Comparison of ENCODE assay signal across 30 mouse cellular contexts in the genomic region with DNA sequence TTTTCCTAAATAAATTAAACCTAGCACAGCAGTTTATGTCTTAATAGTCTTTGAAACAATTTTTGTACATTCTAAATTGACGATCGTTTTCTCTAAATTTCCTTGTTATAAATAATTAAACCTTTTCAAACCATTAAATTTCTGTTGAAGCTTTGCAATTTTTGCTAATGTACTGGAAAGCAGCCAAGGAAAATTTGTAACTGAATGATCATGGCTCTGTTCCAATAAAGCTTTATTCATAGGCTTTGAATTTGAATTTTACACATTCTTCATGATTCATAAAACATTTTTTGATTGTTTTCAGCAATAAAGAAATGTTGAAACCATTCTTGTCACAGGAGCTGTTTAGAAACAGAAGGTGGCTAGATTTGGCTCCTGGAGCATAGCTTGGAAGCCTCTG. TPM values are rescaled to one million over a fixed set of nuclear protein-coding genes. Genes with fewer than 3 reads are reported as not detected.
"Had no signal": no experiment of that assay in that cellular context is flagged by ENCODE, and none has a peak within 500 bp of the region (broad histone marks: within the 10 kb centered on the region; RNA-seq: fewer than 3 reads in every experiment).

No protein-coding gene starts in this region.

- H3K27ac ChIP-seq: left cerebral cortex, adult 2 months; liver, embryonic 13.5 days; midbrain, embryonic 10.5 days; midbrain, embryonic 13.5 days; stomach, postnatal 0 days had no signal

- H3K4me3 ChIP-seq: left cerebral cortex, adult 2 months; liver, embryonic 13.5 days; megakaryocyte, embryonic 14.5 days; midbrain, embryonic 10.5 days; midbrain, embryonic 13.5 days had no signal

- H3K4me2 ChIP-seq: liver, embryonic 13.5 days; midbrain, embryonic 13.5 days had no signal

- H3K4me1 ChIP-seq: liver, embryonic 13.5 days; midbrain, embryonic 10.5 days; midbrain, embryonic 13.5 days had no signal

- DNase-seq: kidney, adult 18-20 months; kidney, adult 9 months; kidney, postnatal 14 days; kidney, postnatal 4 days; layer of hippocampus, postnatal 36 days; liver, embryonic 13.5 days; lung, adult 2 months; lung, postnatal 36 days; right cerebral cortex, postnatal 14 days; right cerebral cortex, postnatal 4 days; thymus, adult 2 months; thymus, postnatal 14 days; thymus, postnatal 4 days had no signal

- H3K27me3 ChIP-seq: liver, embryonic 13.5 days; megakaryocyte, embryonic 14.5 days; midbrain, embryonic 13.5 days had no signal

- H3K9ac ChIP-seq: liver, embryonic 13.5 days; midbrain, embryonic 13.5 days had no signal

- H3K9me3 ChIP-seq: liver, embryonic 13.5 days; megakaryocyte, embryonic 14.5 days; midbrain, embryonic 10.5 days; midbrain, embryonic 13.5 days had no signal

- ATAC-seq: lung, postnatal 0 days; midbrain, embryonic 13.5 days had no signal

- H3K36me3 ChIP-seq: midbrain, embryonic 10.5 days; midbrain, embryonic 13.5 days had no signal

RNA-seq across cellular contexts. Expression of a gene that starts 7.2 kb away (rescaled TPM):
- total RNA-seq: layer of hippocampus, adult 18-20 months; layer of hippocampus, postnatal 10 days; layer of hippocampus, postnatal 36 days; left cerebral cortex, adult 2 months; left cerebral cortex, postnatal 10 days; left cerebral cortex, postnatal 36 days; liver, adult 2 months had no signal
- polyA plus RNA-seq: kidney, embryonic 16.5 days; limb, embryonic 11.5 days; limb, embryonic 14.5 days; liver, adult 2 months; lung, adult 2 months; lung, postnatal 0 days; midbrain, embryonic 10.5 days; midbrain, embryonic 13.5 days; neural tube, embryonic 11.5 days; neural tube, embryonic 14.5 days; stomach, embryonic 14.5 days; stomach, postnatal 0 days; thymus, adult 2 months had no signal
